Mouse (Mus musculus) brain, adult 10 weeks (tissue): ENCODE measurements around the gene Defb7. TPM values are rescaled to one million over a fixed set of nuclear protein-coding genes. Genes with fewer than 3 reads are reported as not detected.

ENCODE experiments used
- polyA plus RNA-seq: library from polyadenylated mRNA; stranded (reverse); fragments of 350-450 nt; fragmentation: Illumina TruSeq; extraction: RNeasy Lipid Tissue Mini Kit (QIAGEN cat#74804); gene quantifications from one replicate; pipeline ENCODE4 v1.2.3, GENCODE M21; 2015; ENCODE audit warnings: low read depth, low replicate concordance

Defb7 gene
- polyA plus RNA-seq = not detected

DNA sequence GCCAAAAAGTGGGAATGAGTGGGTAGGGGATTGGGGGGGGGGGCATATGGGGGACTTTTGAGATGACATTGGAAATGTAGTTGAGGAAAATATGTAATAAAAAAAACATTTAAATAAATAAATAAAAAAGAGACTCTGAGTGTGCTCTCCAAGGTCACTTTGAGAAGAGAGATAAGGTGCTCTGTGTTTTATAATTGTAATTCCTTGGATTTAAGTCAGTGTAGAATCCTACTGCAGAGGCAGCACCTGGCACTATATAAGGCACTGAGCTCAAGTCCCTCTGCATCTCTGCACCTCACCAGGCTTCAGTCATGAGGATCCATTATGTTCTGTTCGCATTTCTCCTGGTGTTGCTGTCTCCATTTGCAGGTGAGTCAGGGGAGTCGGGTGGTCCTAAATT, at the start of gene Defb7:
Gene Defb7 (plus strand): TSS at position 301 of the 400 bp plus-strand sequence.

Other genes starting within 250 kb of the Defb7 start
- gene Defb5, start 247.5 kb upstream of the Defb7 start, polyA plus RNA-seq = not detected
- gene Defb3, start 201.7 kb upstream of the Defb7 start, polyA plus RNA-seq = not detected
- not detected for gene Defb8, start 47.5 kb upstream of the Defb7 start, polyA plus RNA-seq
- not detected for gene 4930467E23Rik, start 234.5 kb downstream of the Defb7 start, polyA plus RNA-seq